Mouse (Mus musculus) lung, postnatal 25 days (tissue): ENCODE data around the gene Ubl5.
A peak's percentile ranks its signal among the peaks of the same experiment; 100 is the strongest.
"Not testable (repeated sequence)": the region's sequence is repeated elsewhere in the genome, so short reads cannot be mapped to it uniquely, and the experiment has no call there.

Experiments
- DNase-seq: peaks from one replicate; pipeline ENCODE4 v3.0.0; 2022; ENCODE audit warnings: low spot score

The Ubl5 gene

DNA sequence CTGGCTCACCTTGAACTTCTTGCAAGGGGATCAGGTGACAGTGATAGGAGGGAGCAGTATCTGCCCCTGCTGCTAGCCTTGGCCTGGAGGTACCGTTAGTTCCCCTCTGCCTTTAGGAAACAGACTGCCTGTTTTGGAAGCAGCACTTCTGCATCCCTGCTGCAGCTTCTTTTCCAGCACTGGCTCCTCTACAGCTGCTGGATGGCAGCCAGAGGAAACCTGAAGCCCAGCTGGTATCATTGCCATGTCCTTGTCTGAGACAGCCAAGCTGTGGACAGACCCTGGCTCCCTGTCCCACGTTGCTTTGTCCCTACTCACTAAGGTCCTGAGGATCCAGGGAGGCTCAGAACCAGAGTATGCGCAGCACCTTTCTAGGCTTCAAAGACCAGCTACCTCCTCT lies 14.9 kb downstream of the Ubl5 start:
- no peak for DNase-seq

DNA sequence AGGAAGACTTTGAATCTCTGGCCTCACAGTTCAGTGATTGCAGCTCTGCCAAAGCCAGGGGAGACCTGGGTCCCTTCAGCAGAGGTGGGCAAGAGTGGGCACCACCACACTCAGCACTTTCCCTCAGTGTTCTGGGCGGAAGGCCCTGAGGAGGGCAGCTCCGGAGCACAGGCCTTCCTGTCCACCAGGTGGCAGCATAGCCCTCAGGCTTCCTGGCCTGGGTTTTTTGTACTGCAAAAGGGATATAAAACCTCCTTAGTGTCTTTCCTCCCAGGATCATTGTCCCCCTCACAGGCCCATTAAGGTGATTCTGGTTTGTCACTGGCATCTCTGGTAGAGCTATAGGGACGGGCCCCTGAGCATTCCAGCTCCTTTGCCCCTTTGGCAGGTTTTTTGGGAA lies 19.6 kb downstream of the Ubl5 start:
- DNase-seq: peak; percentile 21

DNA sequence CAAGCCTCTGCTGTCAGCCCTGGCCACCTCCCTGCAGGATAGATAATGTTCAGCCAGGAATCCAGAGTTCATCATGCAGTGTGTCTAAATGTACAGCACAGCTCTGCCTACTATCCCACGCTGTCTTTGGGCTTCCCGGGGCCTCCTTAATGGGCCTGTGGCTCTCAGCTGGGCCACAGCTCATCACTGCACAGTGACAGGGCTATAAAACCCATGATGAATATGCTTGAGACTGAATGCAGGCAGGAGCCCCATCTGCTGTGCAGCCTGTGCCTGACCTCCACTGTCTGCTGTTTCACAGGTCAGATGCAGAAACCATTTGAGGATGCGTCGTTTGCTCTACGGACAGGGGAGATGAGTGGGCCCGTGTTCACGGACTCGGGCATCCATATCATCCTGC lies 20.2 kb downstream of the Ubl5 start:
- DNase-seq: no peak

GRCm38 (mm10) chr9:20663956-20664355 lies 21.3 kb downstream of the Ubl5 start:
- DNase-seq: no peak

DNA sequence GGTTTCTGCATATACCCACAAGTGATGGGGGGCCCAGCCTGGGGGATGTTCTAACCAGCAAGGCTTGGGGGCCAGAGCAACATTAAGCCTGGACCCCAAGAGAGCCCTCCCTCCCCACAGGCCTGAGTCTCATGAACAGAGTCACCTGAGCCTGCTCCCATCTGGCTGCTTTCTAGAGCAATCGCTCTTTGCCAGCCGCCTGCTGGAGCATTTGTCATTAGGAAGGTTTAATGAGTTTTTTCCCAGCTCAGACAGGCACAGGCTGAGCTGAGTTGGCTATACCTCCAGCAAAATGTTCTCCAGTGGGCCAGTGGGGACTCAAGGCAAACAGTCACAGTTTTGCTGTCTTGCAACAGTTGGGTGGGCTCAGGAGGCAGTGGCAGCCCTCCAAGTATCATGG lies 21.7 kb downstream of the Ubl5 start:
- DNase-seq: no peak

DNA sequence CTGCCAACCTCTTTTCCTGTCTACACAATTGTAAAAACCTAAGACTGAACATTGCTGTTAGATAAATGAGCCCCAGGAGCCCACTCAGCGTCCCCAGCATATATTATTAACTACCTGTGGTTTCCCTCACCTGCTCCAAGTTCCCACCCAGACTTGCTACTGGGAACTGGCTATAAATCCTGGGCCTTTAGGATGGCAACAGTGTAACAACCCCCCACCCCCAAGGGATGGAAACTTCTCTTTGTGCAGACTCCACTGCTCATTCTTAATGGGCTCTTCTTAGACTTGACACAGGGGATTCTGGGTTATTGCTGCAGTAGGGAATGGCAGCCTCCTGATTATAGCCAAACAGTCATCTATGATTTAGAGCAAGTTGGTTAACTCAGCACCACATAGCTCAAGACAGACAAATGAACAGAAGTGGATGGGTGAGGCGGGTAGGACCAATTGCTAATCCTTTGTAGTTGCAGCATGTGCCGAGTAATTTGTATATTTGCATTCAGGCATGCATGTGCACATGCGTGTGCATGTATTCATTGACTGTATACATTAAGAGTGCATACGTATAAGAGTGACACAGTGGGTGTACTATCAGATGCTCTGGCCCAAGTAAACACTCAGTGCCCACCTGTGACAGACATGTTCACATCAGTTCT lies 22.4 kb downstream of the Ubl5 start:
- no peak for DNase-seq

DNA sequence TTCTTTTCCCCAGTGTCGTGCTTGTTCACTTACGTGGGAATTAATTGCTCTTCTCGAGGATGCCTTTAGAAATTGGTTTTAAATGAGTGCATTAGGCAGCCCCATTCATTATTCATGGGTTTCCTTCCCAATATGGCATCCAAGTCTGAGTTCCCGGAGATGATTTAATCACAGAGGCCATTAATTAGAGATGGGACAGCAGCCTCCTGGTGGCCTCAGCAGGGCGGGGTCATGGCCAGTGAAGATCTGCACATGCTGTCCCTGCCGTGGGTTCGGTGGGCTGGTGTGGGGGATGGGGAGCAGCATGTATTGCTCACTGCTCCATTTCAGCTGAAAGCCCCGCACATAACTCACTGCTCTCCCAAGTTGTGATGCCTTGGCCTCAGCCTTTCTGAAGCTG lies 23.2 kb downstream of the Ubl5 start:
- DNase-seq: no peak

DNA sequence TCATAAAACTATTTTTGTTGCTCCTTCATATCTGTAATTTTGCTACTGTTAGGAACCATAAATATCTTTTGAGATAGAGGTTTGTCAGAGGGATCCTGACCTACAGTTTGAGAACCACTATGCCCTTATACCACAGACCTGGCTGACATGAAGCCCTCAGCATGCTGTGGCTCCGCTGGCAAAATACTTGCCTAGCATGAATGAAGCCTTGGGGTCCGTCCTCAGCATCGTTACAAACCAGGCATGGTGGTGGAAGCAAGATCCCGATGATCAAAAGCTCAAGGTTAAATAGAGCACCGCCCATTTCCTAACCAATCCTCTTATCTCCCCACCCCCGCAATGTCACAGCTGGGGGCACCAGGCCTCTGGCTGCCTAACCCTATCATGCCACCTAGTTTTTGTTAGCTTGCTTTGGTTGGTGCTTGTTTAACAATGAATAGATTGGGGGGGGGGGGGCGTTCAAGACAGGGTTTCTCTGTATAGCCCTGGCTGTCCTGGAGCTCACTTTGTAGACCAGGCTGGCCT lies 23.9 kb downstream of the Ubl5 start:
- no peak for DNase-seq

DNA sequence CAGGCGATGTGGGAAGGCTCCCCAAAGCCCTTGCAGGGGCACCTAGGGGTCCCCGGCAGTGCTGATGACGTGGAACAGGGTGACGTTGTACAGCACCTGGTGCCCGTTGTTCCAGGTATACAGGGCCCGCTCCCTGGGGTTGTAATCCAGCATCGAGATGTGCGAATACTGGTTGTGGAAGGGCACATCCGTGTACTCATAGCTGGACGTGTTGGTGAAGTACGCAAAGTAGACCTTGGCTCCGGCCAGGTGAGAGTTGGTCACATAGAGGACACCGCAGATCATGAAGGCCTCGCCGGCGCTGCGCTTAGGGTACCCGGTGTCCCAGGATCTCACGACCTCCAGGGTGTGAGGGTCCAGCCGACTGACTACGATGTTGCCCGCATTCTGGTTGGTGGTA lies 25.4 kb downstream of the Ubl5 start:
- DNase-seq: no peak

DNA sequence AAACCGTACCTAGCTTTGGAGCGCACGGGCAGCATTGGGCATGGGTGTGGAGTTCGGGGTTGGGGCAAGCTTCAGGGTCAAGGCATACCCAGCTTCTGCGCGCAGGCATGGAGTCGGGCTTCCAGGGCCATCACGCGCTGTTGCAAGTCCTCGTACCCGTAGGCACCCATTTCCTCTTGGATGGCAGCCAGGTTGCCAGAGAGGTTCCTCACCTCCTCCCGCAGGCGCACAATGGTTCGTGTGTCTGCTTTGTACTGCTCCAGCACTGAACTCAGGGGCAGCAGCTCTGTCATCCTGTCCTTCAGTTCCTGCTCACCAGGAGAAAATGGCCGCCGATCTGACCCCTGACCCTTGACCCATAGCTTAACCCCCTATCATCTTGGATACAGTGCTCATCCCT lies 29.4 kb downstream of the Ubl5 start:
- DNase-seq: no peak

DNA sequence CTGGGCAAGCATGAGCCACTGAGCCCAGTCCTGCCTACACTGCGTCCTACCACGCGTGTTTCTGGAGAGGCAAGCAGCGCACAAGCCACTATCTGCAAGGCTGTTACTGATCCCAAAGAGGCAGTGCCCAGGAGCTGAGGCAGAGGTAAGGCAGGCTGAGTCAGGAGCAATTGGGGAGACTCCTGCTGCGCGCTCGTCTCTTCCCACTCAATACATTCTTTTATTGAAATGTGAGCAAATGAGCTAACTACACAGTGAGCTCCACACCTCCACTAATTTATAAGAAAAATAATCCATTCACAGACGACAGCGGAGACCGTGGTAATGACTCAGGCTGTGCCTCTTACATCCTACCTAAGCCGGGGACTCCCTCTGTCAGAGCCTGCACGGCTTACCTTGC lies 35.2 kb downstream of the Ubl5 start:
- no peak for DNase-seq

DNA sequence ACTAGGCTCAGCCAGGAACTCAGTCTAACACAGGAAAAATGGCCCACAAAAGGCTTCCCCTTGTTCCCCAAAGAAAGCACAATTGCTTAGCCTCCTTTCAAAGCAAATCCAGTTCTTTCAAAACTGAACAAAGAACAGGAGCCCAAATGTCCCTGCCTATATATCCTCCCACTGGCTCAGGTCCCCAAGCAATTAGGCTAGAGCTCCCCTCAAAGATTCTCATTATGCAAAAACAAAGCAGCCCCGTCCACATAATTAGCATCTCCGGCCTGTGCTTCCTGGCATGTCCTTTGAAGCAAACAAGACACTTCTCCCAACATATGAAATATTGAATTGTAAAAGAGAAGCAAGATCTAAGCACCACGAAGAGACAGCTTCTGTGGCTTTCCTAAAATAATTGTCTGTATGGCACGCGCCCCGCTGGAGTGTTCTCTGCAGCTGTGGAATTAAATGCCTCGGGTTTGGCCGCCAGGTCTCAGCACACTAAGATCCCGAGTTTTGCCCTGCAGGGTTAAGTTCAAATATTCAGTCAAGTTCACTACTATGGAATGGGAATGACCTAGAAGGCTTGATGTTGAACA lies 37.8 kb downstream of the Ubl5 start:
- no peak for DNase-seq

- no peak for DNase-seq
Observed at GRCm38 (mm10) chr9:20681546-20682388, 39.1 kb downstream of the Ubl5 start.

GRCm38 (mm10) chr9:20682389-20682722 lies 39.7 kb downstream of the Ubl5 start:
- no peak for DNase-seq

DNA sequence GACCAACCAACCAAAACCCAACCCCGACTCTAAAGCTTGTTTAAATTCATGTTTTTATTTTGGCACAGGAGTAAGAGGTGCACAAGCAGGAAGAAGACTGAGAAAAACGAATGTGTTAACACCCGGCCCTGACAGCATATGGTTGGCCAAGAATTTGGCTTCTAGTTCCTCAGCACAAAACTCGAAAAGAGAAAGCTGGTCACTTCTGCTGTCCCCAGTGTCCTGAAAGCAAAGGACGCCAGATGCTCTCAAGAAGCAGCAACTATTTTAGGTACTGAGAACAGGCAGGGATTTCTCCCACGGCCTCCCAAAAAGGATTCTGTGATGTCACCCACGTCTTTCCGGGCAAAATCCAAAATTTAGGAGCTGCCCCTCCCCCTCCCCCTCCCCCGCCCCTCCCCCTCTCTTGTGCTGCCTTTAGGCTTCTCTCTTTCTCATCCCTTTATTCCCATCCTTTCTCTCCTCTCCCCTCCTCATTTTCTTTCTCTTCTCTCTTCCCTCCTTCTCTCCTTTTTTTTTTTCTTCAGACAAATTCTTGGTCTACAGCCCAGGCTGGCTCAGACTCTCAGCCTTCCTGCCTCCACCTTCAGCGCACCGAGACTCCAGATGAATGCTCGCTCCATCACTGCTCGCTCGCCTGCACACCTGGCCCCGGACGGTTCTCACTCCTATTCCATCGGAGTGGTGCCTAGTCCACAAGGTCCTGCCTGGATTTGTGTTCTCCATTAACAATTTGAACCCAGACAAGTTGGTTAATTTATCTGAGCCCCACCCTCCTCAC lies 42.6 kb downstream of the Ubl5 start:
- DNase-seq: no peak

GRCm38 (mm10) chr9:20689403-20689802 lies 46.7 kb downstream of the Ubl5 start:
- DNase-seq: no peak

- no peak for DNase-seq
Observed at GRCm38 (mm10) chr9:20689913-20690312, 47.2 kb downstream of the Ubl5 start.

GRCm38 (mm10) chr9:20690449-20690848 lies 47.8 kb downstream of the Ubl5 start:
- DNase-seq: not testable (repeated sequence)

- DNase-seq: no peak
Observed at GRCm38 (mm10) chr9:20692863-20693262, 50.2 kb downstream of the Ubl5 start.

- no peak for DNase-seq
Observed at GRCm38 (mm10) chr9:20694721-20695235, 52.1 kb downstream of the Ubl5 start.

- DNase-seq: no peak
Observed at GRCm38 (mm10) chr9:20696107-20696712, 53.5 kb downstream of the Ubl5 start.
